Mouse (Mus musculus) large intestine, adult 2 months (tissue): Measurements from ENCODE around the gene Ogdh. TPM values are rescaled to one million over a fixed set of nuclear protein-coding genes. Genes with fewer than 3 reads are reported as not detected.
"Not testable (repeated sequence)": the region's sequence is repeated elsewhere in the genome, so short reads cannot be mapped to it uniquely, and the experiment has no call there.

Experiments
- DNase-seq: peaks from one replicate; pipeline ENCODE4 v3.0.0-alpha.2; 2012; ENCODE audit warnings: low read depth, low spot score
- WGBS: fragments of 180-500 bp; shearing (Covaris S2); methylation state at CpG from one replicate; pipeline ENCODE4 v1.1.7; 2018; 5-methylcytosine and 5-hydroxymethylcytosine counted together
- polyA plus RNA-seq: library from polyadenylated mRNA; depleted of rRNA; stranded (reverse); fragments of >200 nt; gene quantifications from 2 replicates; pipeline ENCODE4 v1.2.3, GENCODE M21; 2012

The Ogdh gene
- polyA plus RNA-seq, 1 experiment, result 221 TPM

DNA sequence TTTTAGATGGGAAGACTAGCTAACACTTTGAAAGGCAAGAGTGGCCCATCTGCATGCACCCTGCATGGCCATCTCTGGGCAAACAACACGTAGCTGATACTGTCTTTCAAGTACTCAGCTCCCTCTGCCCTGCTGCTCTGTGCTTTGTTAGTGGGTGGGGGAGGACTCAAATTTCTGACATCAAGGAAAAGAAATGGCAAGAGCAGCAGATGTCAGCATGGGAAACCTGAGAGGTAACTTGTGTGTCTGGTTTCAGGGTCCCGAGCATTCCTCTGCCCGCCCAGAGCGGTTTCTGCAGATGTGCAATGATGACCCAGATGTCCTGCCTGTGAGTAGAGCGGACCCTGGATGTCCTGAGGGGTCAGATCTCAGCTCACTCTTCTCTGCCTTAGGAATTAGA, 58.2 kb downstream of the Ogdh start:
- DNase-seq, result no peak
- WGBS, result 97% methylated on average over 5 of the region's 5 CpGs

DNA sequence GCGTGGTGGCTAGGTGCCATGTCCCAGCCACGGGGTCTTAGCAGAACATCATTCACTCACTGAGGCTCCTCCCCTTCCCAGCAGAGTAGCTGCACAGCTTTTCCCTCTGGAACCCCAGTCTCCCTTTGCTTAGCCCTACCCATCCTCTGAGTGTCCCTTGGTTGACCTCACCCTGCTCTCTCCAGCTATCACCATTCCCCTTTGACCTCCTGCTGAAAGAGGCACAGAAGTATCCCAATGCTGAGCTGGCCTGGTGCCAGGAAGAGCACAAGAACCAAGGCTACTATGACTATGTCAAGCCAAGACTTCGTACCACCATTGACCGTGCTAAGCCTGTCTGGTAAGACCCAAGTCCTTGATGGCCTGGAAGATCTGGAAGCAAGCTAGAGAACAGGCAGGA, 63.7 kb downstream of the Ogdh start:
- DNase-seq, result no peak
- 87% methylated on average over 4 of the region's 4 CpGs for WGBS

DNA sequence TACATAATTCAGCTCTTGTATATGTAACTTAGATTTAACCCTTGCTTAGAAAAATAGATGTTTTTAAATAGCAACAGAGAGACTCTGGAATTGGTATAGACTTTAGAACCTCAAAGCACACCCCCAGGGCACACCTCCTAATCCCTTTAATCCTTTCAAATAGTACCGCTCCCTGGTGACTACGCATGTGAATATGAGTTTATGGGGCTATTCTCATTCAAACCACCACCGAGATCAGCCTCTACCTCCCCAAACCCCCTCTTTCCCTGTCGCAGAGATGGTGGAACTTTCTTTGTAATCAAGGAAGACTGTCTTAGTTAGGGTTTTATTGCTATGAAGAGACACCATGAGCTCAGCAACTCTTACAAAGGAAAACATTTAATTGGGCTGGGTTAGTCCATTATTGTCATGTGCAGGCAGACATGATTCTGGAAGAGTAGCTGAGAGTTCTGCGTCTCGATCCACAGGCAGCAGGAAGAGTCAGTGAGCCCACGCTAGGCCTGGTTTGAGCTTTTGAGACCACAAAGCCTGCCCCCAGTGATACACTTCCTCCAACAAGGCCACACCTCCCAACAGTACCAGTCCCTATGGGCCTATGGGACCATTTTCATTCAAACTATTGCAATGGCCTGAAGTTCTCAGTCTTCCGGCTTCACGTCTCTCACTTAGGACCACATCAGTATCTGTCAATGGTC, 73.3 kb downstream of the Ogdh start:
- 94% methylated on average over 9 of the region's 9 CpGs for WGBS
- DNase-seq, result no peak

DNA sequence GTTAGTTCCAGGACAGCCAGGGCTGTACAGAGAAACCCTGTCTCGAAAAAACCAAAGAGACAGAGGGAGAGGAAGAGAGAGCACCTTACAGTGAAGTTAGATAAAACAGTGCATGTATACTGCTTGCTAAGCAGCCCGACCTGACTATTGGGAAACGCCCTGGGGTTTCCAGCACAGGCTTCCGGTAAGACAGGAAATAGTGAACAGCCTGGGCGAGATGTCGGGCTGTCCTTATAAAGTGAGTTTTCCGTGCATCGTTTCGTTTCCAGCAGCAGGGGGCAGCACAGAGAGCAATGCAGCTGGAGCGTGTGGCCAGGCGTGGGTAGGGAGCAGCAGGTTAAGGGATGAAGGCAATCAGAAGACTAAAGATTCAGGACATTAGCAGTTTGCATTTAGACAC, 74.5 kb downstream of the Ogdh start:
- DNase-seq, result peak; percentile 67
- WGBS, result 8% methylated on average over 11 of the region's 11 CpGs

DNA sequence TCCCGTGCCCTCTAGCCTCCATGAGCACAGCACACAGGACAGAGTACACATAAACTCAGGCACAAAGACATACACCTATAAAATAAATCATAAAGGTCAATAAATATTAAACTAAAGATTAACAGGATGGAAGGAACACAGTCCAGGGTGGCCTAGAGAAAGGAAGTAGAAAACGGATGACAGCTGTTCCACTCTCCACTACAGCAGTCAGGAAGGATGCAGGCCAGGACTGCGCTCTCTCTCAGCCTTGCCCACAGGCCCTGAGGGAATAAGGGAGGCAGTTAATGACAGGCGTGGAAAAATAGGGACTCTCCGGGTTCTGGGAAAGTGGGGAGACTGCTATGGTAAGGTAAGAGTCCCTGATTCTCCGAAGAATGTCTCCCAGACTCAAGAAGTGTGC, 75.0 kb downstream of the Ogdh start:
- DNase-seq, result no peak
- WGBS, result 40% methylated on average over 6 of the region's 6 CpGs

DNA sequence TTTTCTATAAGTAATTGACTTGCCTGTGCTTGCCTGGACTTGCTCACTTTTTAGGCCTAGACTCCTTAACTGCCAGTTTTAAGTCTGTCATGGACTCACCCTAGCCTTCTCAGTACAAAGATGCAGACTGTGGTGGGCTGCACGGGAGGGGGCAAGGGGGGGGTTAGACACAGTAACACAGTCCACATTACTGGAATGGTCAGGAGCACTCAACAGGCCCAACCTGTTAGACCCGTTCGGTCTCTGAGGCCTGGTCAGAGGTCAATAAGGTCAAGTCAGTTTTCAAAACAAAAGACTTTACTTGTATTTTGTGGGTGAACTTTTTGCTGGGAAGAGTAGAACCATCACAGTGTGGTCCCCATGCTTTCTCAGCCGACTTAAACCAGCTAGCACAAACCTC, 75.7 kb downstream of the Ogdh start:
- no peak for DNase-seq
- 68% methylated on average over 4 of the region's 4 CpGs for WGBS

DNA sequence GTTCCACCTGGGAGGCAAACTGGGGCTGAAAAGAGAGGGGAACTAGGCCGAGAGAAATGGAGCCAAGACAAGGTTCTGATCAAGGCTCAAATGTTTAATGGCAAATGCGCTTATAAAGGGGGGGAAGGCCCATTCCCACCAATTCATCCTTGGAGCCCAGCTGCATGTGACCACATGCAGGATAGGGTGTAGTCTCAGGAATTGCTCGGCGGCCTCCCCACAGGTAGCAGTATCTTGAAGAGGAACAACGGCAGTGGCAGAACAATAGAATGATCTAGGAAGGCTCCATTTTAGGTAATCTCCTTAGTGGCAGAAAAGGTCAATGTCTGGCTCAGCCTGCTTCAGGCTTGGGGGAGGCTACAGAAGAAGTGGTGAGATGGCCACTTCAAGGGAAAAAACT, 76.6 kb downstream of the Ogdh start:
- DNase-seq, result not testable (repeated sequence)
- 79% methylated on average over 5 of the region's 5 CpGs for WGBS

DNA sequence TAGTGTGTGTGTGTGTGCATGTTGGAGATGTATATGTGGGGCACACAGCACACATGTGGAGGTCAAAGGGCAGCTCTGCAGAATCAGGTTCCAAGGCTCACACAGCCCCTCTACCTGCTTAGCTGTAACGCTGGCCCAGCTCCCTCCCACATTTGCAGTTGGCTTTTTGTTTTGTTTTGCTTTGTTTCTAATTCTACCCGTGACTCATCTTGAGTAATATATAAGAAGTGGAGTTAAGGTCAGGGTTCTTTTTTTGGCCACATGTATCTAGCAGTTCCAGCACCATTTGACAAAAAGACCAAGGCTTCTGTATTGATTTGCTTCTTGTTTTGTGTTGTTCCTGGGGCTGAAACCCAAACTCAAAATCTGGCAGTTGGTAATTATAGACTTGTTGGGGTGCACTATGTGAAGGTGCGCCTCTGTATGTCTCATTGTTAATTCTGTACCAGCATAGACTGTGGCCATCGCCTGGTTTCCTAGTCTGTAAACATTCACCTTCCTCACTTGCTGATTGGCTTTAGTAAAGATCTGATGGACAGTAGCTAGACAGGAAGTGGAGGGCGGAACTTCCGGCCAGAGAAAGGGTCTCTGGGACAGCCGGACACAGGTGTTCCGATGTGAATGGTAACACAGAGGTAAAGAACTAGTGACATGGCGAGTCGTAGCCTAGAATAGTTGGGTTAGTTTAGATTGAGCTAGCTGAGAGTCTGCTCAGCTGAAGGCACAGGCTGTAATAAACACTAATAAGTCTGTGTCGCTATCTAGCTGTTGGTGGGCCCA, 80.1 kb downstream of the Ogdh start:
- WGBS, result 79% methylated on average over 11 of the region's 11 CpGs
- DNase-seq, result no peak

DNA sequence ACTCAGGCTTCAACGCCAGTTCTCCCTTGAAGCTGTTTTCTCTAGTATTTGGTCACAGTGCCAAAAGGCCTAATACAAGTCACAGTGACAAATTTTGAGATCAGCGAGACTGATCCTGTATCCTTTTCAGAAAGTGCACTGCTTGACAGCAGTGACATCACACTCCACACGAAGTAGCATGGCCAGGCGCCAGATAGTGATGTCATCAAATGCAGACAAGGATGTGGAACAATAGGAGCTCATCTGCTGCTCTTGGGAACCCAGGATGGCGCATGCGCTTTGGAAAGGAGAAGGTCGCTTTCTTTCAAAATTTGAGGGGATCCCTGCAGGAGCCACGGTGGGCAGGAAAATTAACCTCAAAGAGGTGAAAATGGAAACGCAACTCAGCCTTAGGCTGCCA, 81.4 kb downstream of the Ogdh start:
- DNase-seq, result no peak

DNA sequence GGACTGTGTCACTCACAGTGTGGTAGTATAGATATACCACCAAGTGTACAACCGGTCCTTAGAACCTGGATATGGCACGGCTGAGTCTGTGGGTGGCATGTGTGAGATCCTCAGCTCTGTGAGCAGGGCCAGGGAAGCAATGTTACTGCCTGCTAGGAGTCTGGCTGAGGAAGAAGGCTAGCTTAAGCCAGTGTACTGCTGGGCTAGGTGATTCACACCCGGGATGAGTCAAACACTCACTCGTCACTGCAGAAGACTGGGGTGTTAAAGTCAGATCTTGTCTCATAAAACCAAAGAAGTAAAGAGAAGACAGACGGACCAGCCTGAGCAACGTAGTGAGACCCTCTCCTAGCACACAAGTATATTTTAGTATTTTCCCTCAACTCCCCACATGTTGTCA, 89.5 kb downstream of the Ogdh start:
- no peak for DNase-seq

More for the DNA sequence above, 81.4 kb downstream of the Ogdh start:
- 87% methylated on average over 9 of the region's 9 CpGs for WGBS

DNA sequence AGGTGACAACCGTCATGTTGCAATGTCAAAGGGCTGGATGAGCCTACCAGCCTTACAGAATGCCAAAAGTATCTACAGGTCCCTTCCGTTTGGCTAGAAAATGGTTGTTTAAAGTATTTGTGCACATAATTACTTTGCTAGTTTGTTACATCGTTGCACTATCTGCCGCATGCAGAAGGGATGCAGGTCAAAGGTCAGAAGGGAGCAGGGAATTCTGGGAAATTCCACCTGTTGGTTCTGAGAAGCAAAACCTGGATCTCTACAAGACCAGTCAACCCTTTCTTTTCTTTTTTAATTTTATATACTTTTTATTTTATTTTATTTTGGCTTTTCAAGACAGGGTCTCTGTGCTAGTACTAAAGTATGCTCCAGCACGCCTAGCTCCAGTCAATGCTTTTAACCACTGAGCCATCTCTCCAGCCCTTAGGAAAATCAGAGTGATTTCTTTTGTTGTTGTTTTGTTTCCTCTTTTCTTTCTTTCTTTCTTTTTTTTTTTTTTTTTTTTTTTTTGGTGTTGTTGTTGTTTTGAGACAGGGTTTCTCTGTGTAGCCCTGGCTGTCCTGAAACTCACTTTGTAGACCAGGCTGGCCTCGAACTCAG, 96.8 kb downstream of the Ogdh start:
- no peak for DNase-seq
- WGBS, result 84% methylated on average over 6 of the region's 6 CpGs

More for the DNA sequence above, 89.5 kb downstream of the Ogdh start:
- WGBS, result 68% methylated on average over 6 of the region's 6 CpGs

DNA sequence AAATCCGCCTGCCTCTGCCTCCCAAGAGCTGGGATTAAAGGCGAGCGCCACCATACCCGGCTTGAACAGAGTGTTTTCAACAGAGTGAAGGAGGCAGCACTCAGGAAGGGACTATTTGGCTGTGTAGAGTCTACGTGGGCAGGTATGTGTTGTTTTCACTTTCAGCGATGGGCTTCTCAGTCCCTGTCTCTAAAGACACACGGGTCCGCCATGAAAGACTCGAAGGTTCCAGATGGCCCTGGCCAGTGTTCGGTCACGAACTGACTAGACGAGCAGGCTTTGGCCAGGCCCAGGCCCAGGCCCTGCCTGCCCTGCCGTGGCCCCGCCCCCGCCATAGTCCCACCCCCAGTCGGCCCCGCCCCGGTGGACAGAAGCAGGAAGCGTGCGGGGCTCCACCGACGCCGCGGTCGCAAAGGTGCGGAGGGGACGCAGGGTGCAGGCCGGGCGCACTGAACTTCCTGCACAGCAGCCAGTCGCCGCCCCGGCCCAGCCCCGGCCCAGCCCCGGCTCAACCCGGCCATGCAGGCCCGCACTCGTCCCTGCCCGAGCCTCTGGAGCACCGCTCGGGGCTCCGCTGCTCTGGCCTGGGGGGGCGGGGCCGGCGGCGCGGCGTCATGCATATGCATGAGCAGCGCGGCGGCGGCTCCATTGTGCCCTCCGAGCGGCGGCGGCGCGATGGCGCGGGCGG, 97.4 kb downstream of the Ogdh start, which contains the start of gene Zmiz2:
Zmiz2 (plus strand) TSS at position 349 of the 688 bp plus-strand sequence.
- 6% methylated on average over 58 of the region's 60 CpGs for WGBS

DNA sequence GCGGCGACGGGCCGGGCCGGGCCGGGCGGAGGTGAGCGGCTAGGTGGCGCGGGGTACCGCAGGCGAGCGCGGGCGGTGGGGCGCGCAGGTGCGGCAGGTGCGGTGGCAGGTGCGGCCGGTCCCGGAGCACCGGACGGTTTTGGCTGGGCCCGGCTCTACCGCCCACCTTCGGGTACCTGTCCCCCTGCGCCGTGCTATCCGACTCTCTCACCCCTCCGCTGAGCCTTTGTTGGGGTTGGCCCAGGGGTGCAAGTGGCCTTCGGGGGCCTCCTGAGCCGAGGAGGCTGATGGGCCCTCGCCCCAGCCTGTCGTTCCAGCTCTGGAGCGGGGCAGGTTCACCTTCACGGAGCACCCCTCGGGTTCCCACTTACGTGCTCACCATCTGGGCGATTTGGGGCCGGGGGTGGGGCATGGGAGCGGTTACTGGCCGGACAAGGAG, 98.1 kb downstream of the Ogdh start:
- under 1% methylated on average over 36 of the region's 43 CpGs for WGBS
- no peak for DNase-seq

More for the DNA sequence above, 97.4 kb downstream of the Ogdh start, which contains the start of gene Zmiz2:
- peak; percentile 64 for DNase-seq

DNA sequence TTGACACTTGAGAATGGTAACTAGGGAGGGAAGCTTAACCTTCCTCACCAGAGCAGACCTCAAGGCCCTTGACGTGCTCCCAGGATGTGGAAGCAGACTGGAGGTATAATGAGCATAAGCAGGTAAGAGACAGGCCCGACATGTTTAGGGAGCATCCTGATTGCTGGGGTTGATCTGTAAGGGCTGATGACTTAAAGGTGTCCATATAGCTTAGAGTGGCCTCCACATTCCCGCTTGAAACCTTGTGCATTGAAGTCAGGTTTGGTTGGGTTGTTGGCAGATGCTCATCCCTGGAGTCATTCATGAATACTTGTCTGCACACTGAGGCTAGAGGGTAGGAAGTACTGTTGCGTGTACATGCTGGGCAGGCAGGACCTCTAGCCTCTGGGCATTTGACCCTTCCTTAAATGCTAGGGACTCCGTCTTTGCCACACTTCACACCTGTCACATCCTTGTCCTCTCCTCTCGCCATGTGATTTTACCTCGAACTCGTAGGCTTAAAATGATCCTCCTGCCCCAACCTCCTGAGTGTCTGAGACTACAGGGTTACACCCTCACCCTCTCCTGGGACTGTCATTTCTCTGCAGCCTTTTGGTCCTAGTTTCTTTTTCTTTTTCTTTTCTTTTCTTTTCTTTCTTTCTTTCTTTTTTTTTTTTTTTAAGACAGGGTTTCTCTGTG, 99.1 kb downstream of the Ogdh start:
- DNase-seq, result no peak
- 68% methylated on average over 8 of the region's 8 CpGs for WGBS

DNA sequence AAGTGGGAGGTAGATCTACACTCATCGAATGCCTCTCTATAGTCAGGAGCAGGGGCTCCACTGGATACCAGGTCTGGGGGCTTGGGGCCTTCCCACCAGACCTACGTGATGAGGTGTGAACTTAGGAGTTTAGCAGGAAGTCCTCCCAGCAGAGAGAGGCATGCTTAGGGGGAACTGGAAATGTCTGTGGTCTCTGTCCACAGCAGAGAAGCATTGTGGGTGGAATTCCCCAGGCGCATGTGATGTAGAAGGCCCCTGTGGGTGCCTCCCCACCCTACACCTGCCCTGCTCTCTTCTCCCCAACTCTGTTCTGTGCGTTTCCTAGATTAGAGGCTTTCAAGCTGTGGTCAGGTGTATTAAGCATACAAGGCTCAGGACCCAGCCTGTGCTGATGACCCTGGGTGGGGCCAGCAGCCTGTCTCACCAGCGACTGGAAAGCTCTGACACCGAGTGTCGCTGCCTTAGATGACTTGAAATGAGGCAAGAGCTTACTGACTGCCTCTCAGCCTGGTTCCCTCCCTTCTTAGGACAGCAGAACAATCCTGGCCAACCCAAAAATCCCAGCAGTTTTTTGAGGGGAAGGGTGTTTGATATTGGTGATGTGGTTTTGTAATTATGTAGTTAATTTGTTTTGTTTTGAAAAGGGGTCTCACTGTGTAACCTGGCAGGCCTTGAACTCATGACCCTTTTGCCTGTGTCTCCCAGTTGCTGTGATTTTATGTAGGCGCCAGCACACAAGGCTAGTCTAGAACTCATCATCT, 100.3 kb downstream of the Ogdh start:
- WGBS, result 67% methylated on average over 8 of the region's 8 CpGs
- DNase-seq, result no peak

DNA sequence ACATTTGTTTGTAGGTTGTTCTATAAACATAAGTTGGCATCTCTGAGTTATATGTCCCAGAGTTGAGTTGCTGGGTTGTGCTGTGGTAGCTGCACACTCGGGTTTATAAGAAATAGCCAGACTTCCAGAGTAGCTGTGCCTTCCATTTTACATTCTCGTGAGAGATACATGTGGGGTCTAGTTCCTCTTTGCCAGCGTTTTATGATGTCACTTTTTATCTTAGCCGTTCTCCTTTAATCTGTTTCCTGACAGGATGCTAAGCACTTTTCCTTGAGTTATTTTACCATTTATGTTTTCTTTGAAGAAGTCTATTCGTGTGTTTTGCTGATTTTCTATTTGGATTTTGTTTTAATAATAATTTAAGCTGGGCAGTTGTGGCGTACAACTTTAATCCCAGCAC, 101.4 kb downstream of the Ogdh start:
- DNase-seq, result no peak
- 71% methylated on average over 6 of the region's 6 CpGs for whole genome bisulfite sequencing

DNA sequence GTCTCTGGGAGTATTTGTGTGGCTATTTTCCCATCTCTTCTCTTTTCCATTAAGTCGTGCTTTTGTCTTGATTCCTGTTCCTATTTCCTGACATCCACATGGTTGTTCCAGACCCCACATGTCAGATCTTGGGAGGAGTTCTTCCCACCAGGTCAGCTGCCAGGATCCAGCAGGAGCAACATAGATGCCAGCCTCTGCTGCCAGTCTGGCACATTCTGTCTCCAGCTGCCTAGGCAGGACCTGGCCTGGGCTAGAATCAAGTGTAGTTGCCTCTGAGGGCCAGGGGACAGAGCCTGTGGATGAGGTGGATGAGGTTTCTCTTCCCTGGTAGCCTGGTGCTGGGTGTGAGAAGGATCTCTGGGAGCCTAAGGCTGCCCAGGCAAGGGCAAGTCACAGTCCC, 102.4 kb downstream of the Ogdh start:
- no peak for DNase-seq
- WGBS, result 67% methylated on average over 1 of the region's 1 CpGs

DNA sequence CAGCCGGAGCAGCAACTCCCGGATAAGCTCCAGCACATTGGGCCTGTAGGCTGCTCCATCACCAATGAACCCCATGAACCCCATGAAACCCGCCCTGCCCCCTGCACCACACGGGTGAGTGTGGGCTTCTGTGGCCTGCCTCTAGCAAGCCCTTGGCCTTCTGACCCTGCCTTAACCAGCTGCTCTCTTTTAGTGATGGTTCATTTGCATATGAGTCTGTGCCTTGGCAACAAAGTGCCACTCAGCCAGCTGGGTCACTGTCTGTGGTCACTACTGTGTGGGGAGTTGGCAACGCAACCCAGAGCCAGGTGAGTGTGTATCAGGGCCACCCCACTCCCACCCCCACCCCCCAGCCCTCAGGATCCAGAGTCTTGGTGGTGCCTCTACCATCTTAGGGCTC, 104.1 kb downstream of the Ogdh start:
- DNase-seq, result no peak
- WGBS, result 89% methylated on average over 5 of the region's 5 CpGs

DNA sequence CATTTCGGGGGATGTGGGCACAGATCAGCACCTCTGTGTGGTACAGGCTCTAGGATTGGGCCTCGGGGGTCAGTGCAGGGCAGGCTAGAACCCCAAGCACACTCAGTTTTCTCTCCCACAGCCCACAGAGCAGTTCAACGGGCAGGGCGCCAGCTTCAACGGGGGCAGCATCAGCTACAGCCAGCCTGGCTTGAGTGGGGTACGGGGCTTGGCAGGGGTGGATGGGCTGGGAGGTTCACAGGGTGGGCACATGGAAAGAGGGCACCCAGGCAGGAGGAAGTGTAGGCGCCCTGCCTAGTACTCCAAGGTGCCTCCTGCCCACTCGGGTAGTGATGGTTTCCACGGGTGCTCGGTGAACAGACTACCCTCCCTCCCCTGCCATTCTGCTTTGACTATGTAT, 106.7 kb downstream of the Ogdh start:
- no peak for DNase-seq

More for the DNA sequence above, 106.7 kb downstream of the Ogdh start:
- WGBS, result 88% methylated on average over 10 of the region's 10 CpGs
